Mouse (Mus musculus) hindbrain, postnatal 0 days (tissue): ENCODE results near the gene Pofut2. TPM values are rescaled to one million over a fixed set of nuclear protein-coding genes. Genes with fewer than 3 reads are reported as not detected.

Experiments used
- ATAC-seq: fragments of 200-750 bp; cut with Nextera tagmentation; 2 replicates; pipeline ENCODE4 v1.8.0; 2017; ENCODE audit warnings: mild to moderate bottlenecking, moderate TSS enrichment, moderate library complexity
- DNase-seq: peaks from one replicate; pipeline ENCODE4 v3.0.0-alpha.2; 2015; ENCODE audit warnings: low spot score
- H3K27ac ChIP-seq: fragments of 300-500 bp; sonication (generic); 2 replicates; pipeline ENCODE4 v1.5.1; 2014; ENCODE audit warnings: mild to moderate bottlenecking
- H3K27me3 ChIP-seq: fragments of 300-500 bp; sonication (generic); 2 replicates; pipeline ENCODE4 v1.6.1; 2014; ENCODE audit warnings: low read length, mixed read lengths; ENCODE audit not compliant: insufficient read depth
- H3K36me3 ChIP-seq: fragments of 300-500 bp; sonication (generic); 2 replicates; pipeline ENCODE4 v1.6.1; 2014; ENCODE audit warnings: low read length, mixed read lengths; ENCODE audit not compliant: insufficient read depth
- H3K4me1 ChIP-seq: fragments of 300-500 bp; sonication (generic); 2 replicates; pipeline ENCODE4 v1.6.1; 2014; ENCODE audit warnings: antibody characterized with exemption, low read length, mixed read lengths; ENCODE audit not compliant: insufficient read depth
- H3K4me2 ChIP-seq: fragments of 300-500 bp; sonication (generic); 2 replicates; pipeline ENCODE4 v1.6.1; 2014; ENCODE audit warnings: low read depth, mild to moderate bottlenecking, low read length, moderate library complexity, mixed read lengths
- H3K4me3 ChIP-seq: fragments of 300-500 bp; sonication (generic); 2 replicates; pipeline ENCODE4 v1.5.1; 2014; ENCODE audit warnings: low read length
- H3K9ac ChIP-seq: fragments of 300-500 bp; sonication (generic); replicated peaks from 2 replicates; pipeline ENCODE4 v1.6.1; 2014; ENCODE audit warnings: mild to moderate bottlenecking, low read length, moderate library complexity, mixed read lengths
- H3K9me3 ChIP-seq: fragments of 300-500 bp; sonication (generic); 2 replicates; pipeline ENCODE4 v1.6.1; 2016; ENCODE audit warnings: low read length, mixed read lengths
- CTCF ChIP-seq: IDR thresholded peaks from 2 replicates; pipeline ENCODE4 v1.5.1; 2016; ENCODE audit warnings: antibody characterized with exemption, control low read depth, low read depth
- WGBS: fragments of 180-500 bp; shearing (Covaris S2); extraction: QIAGEN DNeasy Blood & Tissue Kit; methylation state at CpG from one replicate; pipeline ENCODE4 v1.1.7; 2014; 5-methylcytosine and 5-hydroxymethylcytosine counted together
- polyA plus RNA-seq: library from polyadenylated mRNA; unstranded; fragments of >200 nt; fragmentation: Nextera tagmentation; extraction: Ambion mirVana; gene quantifications from 2 replicates; pipeline ENCODE4 v1.2.1, GENCODE M21; 2015
- total RNA-seq: library from RNA; depleted of rRNA; stranded (reverse); fragments of >200 nt; gene quantifications from 2 replicates; pipeline ENCODE4 v1.2.3, GENCODE M21; 2014

Pofut2 gene
- total and polyA plus RNA-seq, 2 experiments from 2014 or later = 47.0 to 52.4 TPM

GRCm38 (mm10) chr10:77299194-77299593, 40.2 kb downstream of the Pofut2 start:
- no peak overlapping the region for H3K27ac ChIP-seq
- H3K9ac ChIP-seq = no peak overlapping the region
- no peaks in the 10 kb centered on the region for H3K9me3 ChIP-seq
- H3K4me1 ChIP-seq = no peaks in the 10 kb centered on the region
- DNase-seq = no peak
- ATAC-seq = no peak
- no peak overlapping the region for H3K4me2 ChIP-seq
- TF ChIP-seq CTCF = no peak
- WGBS = 80% methylated on average over 2 of the region's 2 CpGs
- no peak overlapping the region for H3K4me3 ChIP-seq
- no peaks in the 10 kb centered on the region for H3K27me3 ChIP-seq
- H3K36me3 ChIP-seq = peaks cover 26% of the 10 kb centered on the region; the same call in 1 of the 2 replicates

- no peak overlapping the region for H3K4me2 ChIP-seq
- H3K4me3 ChIP-seq = no peak overlapping the region
- no peaks in the 10 kb centered on the region for H3K9me3 ChIP-seq
- no peaks in the 10 kb centered on the region for H3K27me3 ChIP-seq
- H3K36me3 ChIP-seq = peaks cover 15% of the 10 kb centered on the region; the same call in 1 of the 2 replicates
- no peak for TF ChIP-seq CTCF
- no peak for ATAC-seq
- 82% methylated on average over 8 of the region's 8 CpGs for WGBS
- no peaks in the 10 kb centered on the region for H3K4me1 ChIP-seq
- H3K9ac ChIP-seq = no peak overlapping the region
- no peak overlapping the region for H3K27ac ChIP-seq
- DNase-seq = no peak
Observed at GRCm38 (mm10) chr10:77300237-77300933, 41.4 kb downstream of the Pofut2 start.

GRCm38 (mm10) chr10:77300934-77301297, 41.9 kb downstream of the Pofut2 start:
- Histone ChIP-seq H3K4me1 (no peaks in the 10 kb centered on the region), H3K9me3 (no peaks in the 10 kb centered on the region), H3K4me3 (no peak overlapping the region), H3K4me2 (no peak overlapping the region), H3K9ac (no peak overlapping the region), H3K27me3 (no peaks in the 10 kb centered on the region), H3K27ac (no peak overlapping the region), H3K36me3 (peaks cover 11% of the 10 kb centered on the region; the same call in 1 of the 2 replicates)
- TF ChIP-seq CTCF = no peak
- no peak for DNase-seq
- no peak for ATAC-seq
- 87% methylated on average over 4 of the region's 4 CpGs for WGBS

GRCm38 (mm10) chr10:77304362-77304761, 45.3 kb downstream of the Pofut2 start:
- peaks cover 11% of the 10 kb centered on the region; the same call in 1 of the 2 replicates for H3K36me3 ChIP-seq
- TF ChIP-seq CTCF = no peak
- H3K9me3 ChIP-seq = no peaks in the 10 kb centered on the region
- ATAC-seq (no peak), DNase-seq (no peak)
- no peak overlapping the region for H3K9ac ChIP-seq
- no peaks in the 10 kb centered on the region for H3K4me1 ChIP-seq
- no peak overlapping the region for H3K4me3 ChIP-seq
- H3K27me3 ChIP-seq = no peaks in the 10 kb centered on the region
- H3K27ac ChIP-seq = no peak overlapping the region
- WGBS = 56% methylated on average over 3 of the region's 3 CpGs
- no peak overlapping the region for H3K4me2 ChIP-seq

- no peak for TF ChIP-seq CTCF
- ATAC-seq (peak; percentile 86), DNase-seq (peak; percentile 71)
- WGBS = 15% methylated on average over 4 of the region's 4 CpGs
- Histone ChIP-seq H3K4me3 (no peak overlapping the region), H3K27ac (peak overlapping the region; percentile 36; the same call in 1 of the 2 replicates), H3K27me3 (no peaks in the 10 kb centered on the region), H3K4me2 (no peak overlapping the region), H3K4me1 (no peaks in the 10 kb centered on the region), H3K9me3 (no peaks in the 10 kb centered on the region), H3K36me3 (peaks cover 10% of the 10 kb centered on the region; the same call in 1 of the 2 replicates), H3K9ac (no peak overlapping the region)
Observed at GRCm38 (mm10) chr10:77304840-77305533, 46.0 kb downstream of the Pofut2 start.

- Histone ChIP-seq H3K4me2 (no peak overlapping the region), H3K4me3 (no peak overlapping the region), H3K27me3 (no peaks in the 10 kb centered on the region), H3K36me3 (peaks cover 10% of the 10 kb centered on the region; the same call in 1 of the 2 replicates), H3K4me1 (no peaks in the 10 kb centered on the region), H3K9ac (no peak overlapping the region), H3K9me3 (no peaks in the 10 kb centered on the region), H3K27ac (peak overlapping the region; percentile 36; the same call in 1 of the 2 replicates)
- TF ChIP-seq CTCF = no peak
- no peak for ATAC-seq
- DNase-seq = no peak
- WGBS = 74% methylated on average over 8 of the region's 8 CpGs
Observed at GRCm38 (mm10) chr10:77305766-77306165, 46.7 kb downstream of the Pofut2 start.
